Mouse (Mus musculus) left cerebral cortex, adult 18-20 months (tissue): Measurements from ENCODE around the gene Ston2. TPM values are rescaled to one million over a fixed set of nuclear protein-coding genes. Genes with fewer than 3 reads are reported as not detected.
"Not testable (repeated sequence)": the region's sequence is repeated elsewhere in the genome, so short reads cannot be mapped to it uniquely, and the experiment has no call there.

Source experiments
- DNase-seq, 2 experiments: peaks; one replicate each; pipeline ENCODE4 v3.0.0; 2021 to 2022; ENCODE audit warnings: low spot score in 2 of 2, mixed read lengths in 1 of 2
- microRNA-seq, 2 experiments: library from miRNA; unstranded; fragments of <30 nt; microRNA quantifications; one replicate each; pipeline ENCODE4 v1.2.0; 2021
- total RNA-seq, 2 experiments: library from RNA; stranded (reverse); gene quantifications; 2 replicates each; pipeline ENCODE4 v1.2.3; 2021

The Ston2 gene
- total RNA-seq, 2 experiments from 2014 or later: 18.0 to 18.8 TPM

DNA sequence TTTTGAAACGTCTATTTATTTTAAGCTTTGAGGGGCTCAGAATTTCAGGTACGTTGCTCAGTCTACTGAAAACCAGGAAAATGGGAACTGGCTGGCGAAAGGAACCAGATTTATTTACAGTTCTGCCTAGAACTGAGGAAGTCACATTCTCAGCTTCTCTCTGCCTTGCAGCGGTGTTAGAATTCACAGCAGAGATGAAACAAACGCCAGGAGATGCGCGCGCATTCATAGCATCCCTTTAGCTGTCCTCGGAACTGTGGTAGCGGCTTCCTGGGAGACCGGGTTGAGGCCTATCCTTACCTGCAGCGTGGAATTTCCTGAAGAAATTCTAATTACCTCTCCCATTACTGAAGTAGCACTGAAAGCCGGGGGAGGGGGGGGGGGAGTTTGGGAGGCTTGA, 181.5 kb downstream of the Ston2 start:
- peak; percentile 23 to 24 for DNase-seq

DNA sequence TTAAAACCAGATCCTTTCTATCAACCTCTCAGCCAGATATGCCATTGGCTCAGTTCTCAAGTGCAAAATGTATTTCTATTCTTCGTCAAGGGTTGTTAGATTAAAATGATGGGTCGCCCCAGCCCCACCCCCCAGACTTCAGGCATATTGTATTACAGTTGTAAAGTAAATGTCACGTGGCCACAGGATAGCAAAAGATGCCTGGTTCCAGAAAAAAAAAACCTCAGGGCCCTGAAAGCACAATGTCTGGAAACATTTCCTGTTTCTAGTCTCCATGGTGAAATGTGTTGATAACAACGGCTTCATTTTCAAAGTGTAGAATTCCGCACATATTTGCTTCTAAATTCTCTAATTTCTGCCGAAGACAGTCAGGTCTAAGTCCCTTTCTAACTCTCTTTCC, 183.6 kb downstream of the Ston2 start:
- no peak for DNase-seq

DNA sequence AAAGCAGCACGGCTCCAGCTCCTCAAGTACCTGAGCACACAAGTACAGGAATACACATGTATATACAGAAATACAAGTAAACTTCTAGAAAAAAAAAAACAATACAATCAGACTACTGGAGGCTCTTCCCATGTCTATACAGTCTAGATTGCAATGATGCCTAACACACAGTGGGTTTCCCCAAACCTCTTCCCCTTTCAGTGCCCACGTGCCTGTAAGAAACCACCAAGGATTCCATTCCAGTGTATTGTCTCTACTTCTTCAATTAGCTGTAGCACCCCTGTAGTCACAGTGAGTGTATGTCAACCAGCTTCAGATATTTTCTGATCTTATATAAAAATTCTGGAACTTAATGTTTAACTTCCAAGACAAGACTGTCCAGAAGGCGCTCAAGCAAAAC, 196.1 kb downstream of the Ston2 start:
- DNase-seq: no peak

DNA sequence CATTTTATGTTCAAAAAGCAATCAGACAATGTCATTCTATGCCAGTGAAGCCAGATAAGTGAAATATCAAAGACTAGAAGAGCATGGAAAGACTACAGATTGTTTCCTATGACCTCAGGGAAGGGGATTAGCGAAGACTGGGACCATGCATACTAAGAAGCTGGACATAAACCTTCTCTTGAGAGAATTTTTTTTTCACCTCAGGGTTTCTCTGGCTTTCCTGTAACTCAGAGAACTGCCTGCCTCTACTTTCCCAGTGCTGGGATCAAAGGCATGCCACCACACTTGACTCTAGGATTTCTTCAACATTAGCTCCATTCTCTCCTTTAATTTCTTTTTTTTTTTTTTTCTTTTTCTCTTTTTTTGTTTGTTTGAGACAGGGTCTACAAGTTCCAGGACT, 197.0 kb downstream of the Ston2 start:
- no peak for DNase-seq

- no peak for DNase-seq
Measured at GRCm38 (mm10) chr12:91590716-91591115, 197.5 kb downstream of the Ston2 start.

DNA sequence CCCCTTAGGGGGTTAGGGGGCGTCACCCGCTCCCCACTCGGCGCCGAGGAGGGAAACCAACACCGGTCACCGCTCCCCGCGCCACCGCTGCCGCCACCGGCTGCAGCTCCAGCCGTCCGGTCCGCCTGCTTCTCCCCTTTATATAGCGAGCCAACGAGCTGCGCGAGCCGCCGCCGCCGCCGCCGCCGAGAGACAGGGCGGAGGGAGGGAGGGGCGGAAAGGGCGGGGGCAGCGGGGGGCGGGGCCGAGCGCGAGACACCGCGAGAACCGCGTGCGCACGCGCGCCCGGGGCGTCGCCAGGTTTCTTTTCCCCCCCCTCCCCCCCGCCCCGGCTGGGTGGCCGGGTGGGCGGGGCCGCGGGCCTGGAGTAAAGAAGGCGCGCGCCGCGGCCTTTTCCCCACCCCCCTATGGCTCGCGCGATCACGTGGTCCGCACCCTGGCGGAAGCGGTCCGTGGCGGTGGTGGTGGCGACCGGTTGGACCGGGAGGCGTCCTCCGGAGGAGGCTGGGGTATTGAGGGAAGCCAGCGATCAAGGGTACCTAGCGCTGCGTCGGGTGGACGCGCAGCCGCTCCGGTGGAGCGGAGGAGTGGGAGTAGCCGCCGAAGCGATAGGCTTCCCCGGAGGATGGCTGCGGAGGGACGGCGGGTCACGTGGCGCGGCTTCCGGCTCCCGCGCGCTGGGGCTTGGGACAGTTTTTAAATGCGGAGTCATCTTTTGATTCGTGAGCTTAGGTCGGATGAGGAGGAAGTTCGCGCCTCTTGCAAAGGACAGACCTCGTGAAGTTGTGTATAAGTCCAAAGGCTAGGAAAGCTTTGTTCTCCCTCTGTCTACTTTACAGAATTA, 198.1 kb downstream of the Ston2 start, which contains the start of gene Gtf2a1:
Gene Gtf2a1, minus strand, starts transcription at position 641 of the 844 bp plus-strand sequence.
- peak; percentile 86 to 93 for DNase-seq

- DNase-seq: no peak
Measured at GRCm38 (mm10) chr12:91589542-91589846, 198.7 kb downstream of the Ston2 start.

DNA sequence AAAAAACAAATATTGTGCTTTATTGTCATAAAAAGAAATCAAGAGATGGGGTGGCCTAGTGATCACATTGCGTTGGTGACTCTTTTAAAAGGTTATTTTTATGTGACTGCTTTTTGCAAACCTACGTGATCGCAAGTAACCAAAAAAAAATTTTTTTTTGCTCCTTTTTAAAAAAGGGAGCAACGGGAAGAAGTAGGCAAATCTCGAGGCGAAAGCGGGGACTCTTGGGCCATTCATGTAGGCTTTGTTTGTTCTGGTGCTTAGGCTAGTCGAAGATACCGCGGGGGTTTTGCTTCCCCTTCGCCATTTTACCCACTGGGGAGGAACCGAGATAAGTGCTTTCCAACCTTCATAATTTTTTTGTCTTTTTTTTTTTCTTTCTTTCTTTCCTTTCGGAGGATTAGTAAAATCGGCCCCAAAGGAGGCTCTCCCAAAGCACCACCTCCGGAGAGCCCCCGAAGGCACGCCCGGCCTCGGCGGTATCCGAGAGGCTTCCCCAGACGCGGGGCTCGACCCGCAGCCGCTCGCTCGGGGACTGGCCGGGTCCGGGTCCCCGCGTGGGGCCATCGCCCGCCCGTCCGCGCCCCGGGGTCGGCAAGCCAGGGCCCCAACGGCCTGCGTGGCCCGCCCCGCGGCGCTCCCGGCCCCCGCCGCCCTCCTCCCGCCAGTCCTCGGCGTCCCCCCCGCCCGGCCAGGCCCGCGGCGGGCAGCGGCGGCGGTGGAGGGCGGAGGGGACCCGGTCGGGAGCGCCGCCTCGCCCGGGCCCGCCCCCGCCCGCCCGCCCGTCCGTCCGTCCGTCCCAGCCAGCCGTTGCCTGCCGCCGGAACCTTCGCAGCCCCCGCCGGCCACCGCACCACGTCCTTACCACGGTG, 199.3 kb downstream of the Ston2 start:
- peak; percentile 32 to 48 for DNase-seq

DNA sequence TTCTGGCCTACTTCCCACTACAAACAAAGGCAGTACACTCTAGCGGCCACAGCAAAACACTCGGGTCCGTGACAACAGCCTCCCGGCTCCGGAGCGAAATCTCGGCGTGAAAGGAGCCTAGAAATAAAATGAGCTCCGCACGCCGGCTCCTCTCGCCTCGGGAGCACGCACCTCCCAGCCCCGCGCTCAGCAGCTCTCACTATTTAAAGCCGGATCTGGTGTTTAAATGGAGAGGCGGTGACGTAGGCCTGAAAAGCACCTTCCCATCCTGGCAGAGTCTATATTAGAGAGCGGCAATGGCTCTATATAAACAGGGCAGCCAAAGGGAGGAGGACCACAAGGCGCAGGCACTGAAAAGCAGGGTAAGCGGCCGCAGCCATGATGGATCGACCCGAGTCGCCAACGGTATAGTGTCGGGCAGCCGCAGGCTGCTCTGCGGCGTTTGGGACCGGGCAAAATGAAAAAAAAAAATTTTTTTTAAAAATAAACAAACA, 200.0 kb downstream of the Ston2 start:
- peak; percentile 84 to 91 for DNase-seq

DNA sequence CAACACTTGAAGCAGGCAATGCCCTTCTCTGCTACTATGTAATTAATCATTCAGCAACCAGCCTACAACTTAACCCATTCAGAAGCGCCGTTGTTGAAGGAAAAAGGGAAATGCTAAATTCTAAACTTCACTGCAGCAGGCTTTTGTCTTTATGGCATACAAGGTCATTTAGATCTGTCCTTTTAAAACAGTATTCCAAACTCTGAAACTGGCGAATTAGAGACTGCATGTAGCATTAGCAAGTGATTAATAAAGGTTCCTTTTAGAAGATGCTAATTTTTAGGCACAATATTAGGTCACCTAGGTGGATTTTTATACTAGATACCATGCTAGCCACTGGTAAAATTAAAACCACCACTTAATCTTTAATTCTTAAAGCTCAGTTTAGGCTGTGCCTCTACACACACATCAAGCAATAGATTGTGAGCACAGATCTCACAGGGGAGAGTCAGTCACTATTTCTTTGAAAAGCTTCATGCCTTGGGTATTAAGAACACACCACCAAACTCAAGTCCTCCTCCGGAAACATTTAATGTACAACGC, 200.6 kb downstream of the Ston2 start:
- no peak for DNase-seq

DNA sequence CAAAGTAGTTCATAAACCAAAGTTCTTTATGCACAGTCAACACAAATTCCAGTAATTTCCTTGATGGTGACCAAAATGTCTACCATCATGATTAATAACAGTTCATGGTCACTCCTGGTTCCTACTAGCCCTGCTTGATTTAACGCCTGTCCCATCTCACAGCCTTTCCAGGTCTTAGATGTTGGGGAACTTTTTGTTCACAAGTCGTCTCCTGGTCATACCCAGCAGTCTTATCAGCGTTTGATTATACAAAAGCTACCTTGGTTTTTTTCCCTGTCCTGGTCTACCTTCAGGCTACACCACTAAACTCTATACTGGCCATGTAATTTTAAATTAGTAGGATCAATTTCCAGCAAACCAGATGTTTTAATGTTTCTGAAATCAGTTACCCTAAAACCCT, 201.1 kb downstream of the Ston2 start:
- no peak for DNase-seq

DNA sequence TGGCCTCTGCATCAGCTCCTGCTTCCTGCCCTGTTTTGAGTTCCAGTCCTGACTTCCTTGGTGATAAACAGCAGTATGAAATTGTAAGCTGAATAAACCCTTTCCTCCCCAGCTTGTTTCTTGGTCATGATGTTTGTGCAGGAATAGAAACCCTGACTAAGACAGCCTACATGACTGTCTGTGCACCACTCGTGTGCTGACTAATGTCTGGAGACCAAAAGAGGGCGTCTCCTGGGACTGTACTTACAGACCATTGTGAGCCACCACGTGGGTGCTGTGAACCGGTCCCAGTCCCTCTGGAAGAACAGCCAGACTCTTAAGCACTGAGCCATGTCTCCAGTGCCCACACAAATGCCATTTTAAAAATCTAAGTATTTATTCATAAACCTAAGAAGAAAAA, 202.4 kb downstream of the Ston2 start:
- not testable (repeated sequence) for DNase-seq

- DNase-seq: no peak
Measured at GRCm38 (mm10) chr12:91585206-91585605, 203.0 kb downstream of the Ston2 start.

DNA sequence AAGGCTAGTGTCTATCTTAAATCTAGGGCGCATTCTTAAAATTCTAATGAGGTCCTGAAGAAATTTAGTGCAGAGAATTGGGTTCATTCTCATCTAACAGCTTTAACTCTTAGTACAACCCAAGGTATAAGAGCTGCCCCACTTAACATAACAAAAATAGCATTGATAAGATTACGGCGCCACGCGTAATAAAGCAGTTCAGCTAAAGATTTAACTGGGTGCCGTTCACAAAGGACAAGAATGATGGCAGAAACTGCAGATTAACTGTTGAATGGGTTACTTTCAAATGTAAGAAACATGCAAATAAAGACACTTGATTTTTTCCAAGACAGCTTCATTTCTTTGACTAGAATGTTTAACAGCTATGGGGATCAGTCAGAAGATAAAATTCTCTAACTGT, 204.8 kb downstream of the Ston2 start:
- DNase-seq: no peak

Small RNAs within 50 kb of the gene (microRNA-seq; reads per million reads assigned to microRNA genes)
- gene Gm22015: 0 reads per million in 2 experiments

Other genes starting within 250 kb of the Ston2 start
- gene Gtf2a1, start 197.9 kb downstream of the Ston2 start, total RNA-seq: 10 to 100 TPM; 47.8 to 49.3 TPM
- 100 to 1,000 TPM; 145 to 151 TPM for gene Sel1l, start 60.8 kb upstream of the Ston2 start, total RNA-seq